Comparison of ENCODE assay signal across 21 mouse cellular contexts in genomic region chr11:82837848-82838247, GRCm38 (mm10). TPM values are rescaled to one million over a fixed set of nuclear protein-coding genes. Genes with fewer than 3 reads are reported as not detected.
DNase-seq lines count a peak whose midpoint lies in the region; ATAC-seq and TF ChIP-seq lines count a peak whose summit lies in the region.
"Had no signal": no experiment of that assay in that cellular context is flagged by ENCODE, and none has a peak within 500 bp of the region (broad histone marks: within the 10 kb centered on the region; RNA-seq: fewer than 3 reads in every experiment).

No protein-coding gene starts in this region.

- H3K9ac ChIP-seq in forebrain, embryonic 12.5 days, result no peak overlapping the region
- no peak overlapping the region for H3K9ac ChIP-seq in forebrain, embryonic 16.5 days (replicated peaks; ENCODE audit: low read depth, low read length)
- H3K9ac ChIP-seq in kidney, postnatal 0 days (ENCODE audit: low read depth, low read length), result no peak overlapping the region
- no peak overlapping the region for H3K9ac ChIP-seq in neural tube, embryonic 12.5 days
- no peak overlapping the region for H3K9ac ChIP-seq in neural tube, embryonic 15.5 days (replicated peaks)
- H3K9ac ChIP-seq in liver, embryonic 14.5 days (replicated peaks), result no peak overlapping the region
- H3K9ac ChIP-seq: heart, embryonic 15.5 days; hindbrain, embryonic 12.5 days; intestine, embryonic 15.5 days; lung, embryonic 14.5 days had no signal

- DNase-seq in kidney, postnatal 0 days (ENCODE audit: low spot score), result no peak
- DNase-seq in kidney, adult 11 months, result no peak
- DNase-seq in liver, embryonic 14.5 days (ENCODE audit: low read depth in 3 of 3, low spot score in 3 of 3), result no peak
- DNase-seq: B cell, adult 2 months; cerebellum, adult 2 months; embryo, embryonic 11 days; kidney, postnatal 14 days; lung, embryonic 14.5 days; thymus, adult 18-20 months had no signal

- no peaks in the 10 kb centered on the region for H3K9me3 ChIP-seq in forebrain, embryonic 12.5 days
- no peaks in the 10 kb centered on the region for H3K9me3 ChIP-seq in forebrain, embryonic 16.5 days (ENCODE audit: control insufficient read depth, low read length)
- no peaks in the 10 kb centered on the region for H3K9me3 ChIP-seq in kidney, postnatal 0 days (replicated peaks; ENCODE audit: low read length)
- H3K9me3 ChIP-seq in neural tube, embryonic 12.5 days, result no peaks in the 10 kb centered on the region
- no peaks in the 10 kb centered on the region for H3K9me3 ChIP-seq in neural tube, embryonic 15.5 days (replicated peaks)
- H3K9me3 ChIP-seq in liver, embryonic 14.5 days (ENCODE audit: control insufficient read depth, low read length), result no peaks in the 10 kb centered on the region
- H3K9me3 ChIP-seq: heart, embryonic 15.5 days; hindbrain, embryonic 12.5 days; intestine, embryonic 15.5 days had no signal

- no peaks in the 10 kb centered on the region for H3K36me3 ChIP-seq in forebrain, embryonic 12.5 days (replicated peaks)
- H3K36me3 ChIP-seq in forebrain, embryonic 16.5 days (ENCODE audit: control insufficient read depth, insufficient read depth), result no peaks in the 10 kb centered on the region
- no peaks in the 10 kb centered on the region for H3K36me3 ChIP-seq in kidney, postnatal 0 days (ENCODE audit: insufficient read depth, low read length)
- H3K36me3 ChIP-seq in neural tube, embryonic 12.5 days, result no peaks in the 10 kb centered on the region
- H3K36me3 ChIP-seq in neural tube, embryonic 15.5 days, result no peaks in the 10 kb centered on the region
- H3K36me3 ChIP-seq in liver, embryonic 14.5 days (replicated peaks; ENCODE audit: control insufficient read depth, insufficient read depth, low read depth), result peaks cover 5% of the 10 kb centered on the region
- H3K36me3 ChIP-seq: heart, embryonic 15.5 days; hindbrain, embryonic 12.5 days; intestine, embryonic 15.5 days had no signal

- H3K4me1 ChIP-seq in forebrain, embryonic 12.5 days, result peaks cover 30% of the 10 kb centered on the region
- peaks cover 15% of the 10 kb centered on the region for H3K4me1 ChIP-seq in forebrain, embryonic 16.5 days (replicated peaks; ENCODE audit: control insufficient read depth, insufficient read depth, low read length)
- H3K4me1 ChIP-seq in kidney, postnatal 0 days (replicated peaks; ENCODE audit: insufficient read depth, low read length), result 0 out of 2 replicates have a peak, but pooled peaks cover 7% of the 10 kb centered on the region
- H3K4me1 ChIP-seq in neural tube, embryonic 12.5 days, result peaks cover 25% of the 10 kb centered on the region
- H3K4me1 ChIP-seq in neural tube, embryonic 15.5 days, result peaks cover 29% of the 10 kb centered on the region
- peaks cover 25 to 36% of the 10 kb centered on the region in 2 experiments for H3K4me1 ChIP-seq in liver, embryonic 14.5 days (replicated peaks; ENCODE audit: control insufficient read depth in 2 of 2, insufficient read depth in 2 of 2, low read length in 1 of 2)
- H3K4me1 ChIP-seq: heart, embryonic 15.5 days; intestine, embryonic 15.5 days had no signal

- no peak overlapping the region for H3K4me3 ChIP-seq in forebrain, embryonic 12.5 days (replicated peaks)
- H3K4me3 ChIP-seq in forebrain, embryonic 16.5 days (replicated peaks; ENCODE audit: low read length), result no peak overlapping the region
- no peak overlapping the region for H3K4me3 ChIP-seq in kidney, postnatal 0 days (replicated peaks; ENCODE audit: low read depth, low read length)
- H3K4me3 ChIP-seq in neural tube, embryonic 12.5 days, result no peak overlapping the region
- no peak overlapping the region for H3K4me3 ChIP-seq in neural tube, embryonic 15.5 days (replicated peaks)
- H3K4me3 ChIP-seq in liver, embryonic 14.5 days (ENCODE audit: insufficient read depth in 1 of 2, low read depth in 2 of 2, low read length in 2 of 2), result no peak overlapping the region
- H3K4me3 ChIP-seq: heart, embryonic 15.5 days; hindbrain, embryonic 12.5 days; intestine, embryonic 15.5 days had no signal

- no peak for TF ChIP-seq CTCF in kidney, postnatal 0 days (IDR thresholded peaks at IDR 0.05; ENCODE audit: low read depth)
- no peak for TF ChIP-seq CTCF in liver, embryonic 14.5 days (IDR thresholded peaks at IDR 0.05; ENCODE audit: low read depth)

- ATAC-seq in forebrain, embryonic 12.5 days (ENCODE audit: low FRiP score), result no peak
- ATAC-seq in forebrain, embryonic 16.5 days, result no peak
- ATAC-seq in kidney, postnatal 0 days (replicated peaks; ENCODE audit: low FRiP score, low read depth), result no peak
- ATAC-seq in neural tube, embryonic 12.5 days (ENCODE audit: low FRiP score, low read depth), result no peak
- ATAC-seq in neural tube, embryonic 15.5 days (ENCODE audit: low FRiP score), result no peak
- ATAC-seq in liver, embryonic 14.5 days (ENCODE audit: insufficient read depth), result peak; percentile 37; the same call in 1 of the 2 replicates
- no peak for ATAC-seq in monocyte, adult 5-6 weeks (replicated peaks; ENCODE audit: insufficient number of reproducible peaks, low FRiP score, low TSS enrichment, poor library complexity, severe bottlenecking)
- ATAC-seq: intestine, embryonic 15.5 days had no signal

- no peak overlapping the region for H3K4me2 ChIP-seq in forebrain, embryonic 12.5 days
- H3K4me2 ChIP-seq in forebrain, embryonic 16.5 days (ENCODE audit: low read length), result no peak overlapping the region
- H3K4me2 ChIP-seq in kidney, postnatal 0 days (ENCODE audit: low read length), result no peak overlapping the region
- peak overlapping the region; percentile 37 for H3K4me2 ChIP-seq in neural tube, embryonic 12.5 days (replicated peaks)
- H3K4me2 ChIP-seq in neural tube, embryonic 15.5 days, result no peak overlapping the region
- H3K4me2 ChIP-seq in liver, embryonic 14.5 days (ENCODE audit: low read depth), result no peak overlapping the region
- H3K4me2 ChIP-seq: heart, embryonic 15.5 days; hindbrain, embryonic 12.5 days; intestine, embryonic 15.5 days; lung, embryonic 14.5 days had no signal

- H3K27me3 ChIP-seq in forebrain, embryonic 12.5 days, result 0 out of 2 replicates have a peak, but pooled peaks cover 4% of the 10 kb centered on the region
- H3K27me3 ChIP-seq in forebrain, embryonic 16.5 days (replicated peaks; ENCODE audit: control insufficient read depth, insufficient read depth, low read length), result no peaks in the 10 kb centered on the region
- H3K27me3 ChIP-seq in kidney, postnatal 0 days (ENCODE audit: insufficient read depth, low read length), result no peaks in the 10 kb centered on the region
- H3K27me3 ChIP-seq in neural tube, embryonic 12.5 days (replicated peaks), result no peaks in the 10 kb centered on the region
- H3K27me3 ChIP-seq in neural tube, embryonic 15.5 days (replicated peaks), result no peaks in the 10 kb centered on the region
- H3K27me3 ChIP-seq in liver, embryonic 14.5 days (ENCODE audit: control insufficient read depth, insufficient read depth, low read length), result no peaks in the 10 kb centered on the region
- H3K27me3 ChIP-seq: heart, embryonic 15.5 days; hindbrain, embryonic 12.5 days; intestine, embryonic 15.5 days had no signal

- H3K27ac ChIP-seq in forebrain, embryonic 12.5 days, result 0 out of 2 replicates have a peak overlapping the region, but pooled peaks have one; percentile 56
- no peak overlapping the region; the same call in 1 of the 2 replicates for H3K27ac ChIP-seq in forebrain, embryonic 16.5 days (ENCODE audit: low read length)
- 0 out of 2 replicates have a peak overlapping the region, but pooled peaks have one; percentile 31 for H3K27ac ChIP-seq in kidney, postnatal 0 days
- no peak overlapping the region for H3K27ac ChIP-seq in neural tube, embryonic 12.5 days
- no peak overlapping the region for H3K27ac ChIP-seq in neural tube, embryonic 15.5 days (replicated peaks)
- no peak overlapping the region for H3K27ac ChIP-seq in liver, embryonic 14.5 days
- H3K27ac ChIP-seq: heart, embryonic 15.5 days; hindbrain, embryonic 12.5 days; intestine, embryonic 15.5 days; macrophage had no signal

- WGBS in forebrain, embryonic 12.5 days, result 12% methylated on average over 7 of the region's 7 CpGs
- 9% methylated on average over 7 of the region's 7 CpGs for WGBS in forebrain, embryonic 16.5 days
- WGBS in kidney, postnatal 0 days, result 59% methylated on average over 7 of the region's 7 CpGs
- WGBS in neural tube, embryonic 12.5 days, result 22% methylated on average over 7 of the region's 7 CpGs
- WGBS in neural tube, embryonic 15.5 days, result 14% methylated on average over 7 of the region's 7 CpGs
- 30% methylated on average over 7 of the region's 7 CpGs for WGBS in liver, embryonic 14.5 days (ENCODE audit: insufficient replicate concordance)

- no peak for TF ChIP-seq EP300 in liver, embryonic 14.5 days (IDR thresholded peaks at IDR 0.05; ENCODE audit: low read depth)

RNA-seq across cellular contexts. Expression of gene Rffl, which starts 33.2 kb away (rescaled TPM):
- 16.6 and 19.1 TPM in 2 replicates for polyA plus RNA-seq in forebrain, embryonic 12.5 days (2016; fragmentation: Nextera tagmentation; extraction: Ambion mirVana)
- polyA plus RNA-seq in forebrain, embryonic 16.5 days (2015; fragmentation: Nextera tagmentation; extraction: Ambion mirVana), result 8.8 and 9.3 TPM in 2 replicates
- polyA plus RNA-seq in kidney, postnatal 0 days (2015; fragmentation: Nextera tagmentation; extraction: Ambion mirVana), result 21.7 and 23.3 TPM in 2 replicates
- polyA plus RNA-seq in neural tube, embryonic 12.5 days (2016; fragmentation: Nextera tagmentation; extraction: Ambion mirVana), result 8.1 and 10.7 TPM in 2 replicates
- polyA plus RNA-seq in neural tube, embryonic 15.5 days (2015; fragmentation: Nextera tagmentation; extraction: Ambion mirVana), result 3.8 and 6.9 TPM in 2 replicates
- 12.6 and 12.9 TPM in 2 replicates for polyA plus RNA-seq in liver, embryonic 14.5 days (2012; rRNA removed)
- 19.0 and 20.6 TPM in 2 replicates for polyA plus RNA-seq in liver, embryonic 14.5 days (2014; fragmentation: Nextera tagmentation; extraction: Ambion mirVana)
- total RNA-seq in monocyte, adult 5-6 weeks (2017), result 13.3 to 17.8 TPM (median 16.3 TPM) in 3 replicates

RNA-seq across cellular contexts. Expression of gene Rad51d, which starts 52.6 kb away (rescaled TPM):
- 12.6 and 14.2 TPM in 2 replicates for polyA plus RNA-seq in forebrain, embryonic 12.5 days (2016; fragmentation: Nextera tagmentation; extraction: Ambion mirVana)
- 13.5 and 15.2 TPM in 2 replicates for polyA plus RNA-seq in forebrain, embryonic 16.5 days (2015; fragmentation: Nextera tagmentation; extraction: Ambion mirVana)
- 10.6 and 11.7 TPM in 2 replicates for polyA plus RNA-seq in kidney, postnatal 0 days (2015; fragmentation: Nextera tagmentation; extraction: Ambion mirVana)
- polyA plus RNA-seq in neural tube, embryonic 12.5 days (2016; fragmentation: Nextera tagmentation; extraction: Ambion mirVana), result 12.6 and 13.5 TPM in 2 replicates
- polyA plus RNA-seq in neural tube, embryonic 15.5 days (2015; fragmentation: Nextera tagmentation; extraction: Ambion mirVana), result 10.9 and 11.3 TPM in 2 replicates
- 2.8 and 3.5 TPM in 2 replicates for polyA plus RNA-seq in liver, embryonic 14.5 days (2012; rRNA removed)
- polyA plus RNA-seq in liver, embryonic 14.5 days (2014; fragmentation: Nextera tagmentation; extraction: Ambion mirVana), result 5.8 and 6.8 TPM in 2 replicates
- total RNA-seq in monocyte, adult 5-6 weeks (2017), result 7.7 to 17.1 TPM (median 16.1 TPM) in 3 replicates

RNA-seq across cellular contexts. Expression of gene Fndc8, which starts 54.1 kb away (rescaled TPM):
- 0.21 and 0.40 TPM in 2 replicates for polyA plus RNA-seq in forebrain, embryonic 12.5 days (2016; fragmentation: Nextera tagmentation; extraction: Ambion mirVana)
- polyA plus RNA-seq in forebrain, embryonic 16.5 days (2015; fragmentation: Nextera tagmentation; extraction: Ambion mirVana), result 0.43 and 1.1 TPM in 2 replicates
- polyA plus RNA-seq in kidney, postnatal 0 days (2015; fragmentation: Nextera tagmentation; extraction: Ambion mirVana), result 0.55 and 0.60 TPM in 2 replicates
- 0.39 and 0.54 TPM in 2 replicates for polyA plus RNA-seq in neural tube, embryonic 12.5 days (2016; fragmentation: Nextera tagmentation; extraction: Ambion mirVana)
- 0.67 and 0.93 TPM in 2 replicates for polyA plus RNA-seq in neural tube, embryonic 15.5 days (2015; fragmentation: Nextera tagmentation; extraction: Ambion mirVana)
- polyA plus RNA-seq in liver, embryonic 14.5 days (2012; rRNA removed), result 0.07 and 0.09 TPM in 2 replicates
- polyA plus RNA-seq in liver, embryonic 14.5 days (2014; fragmentation: Nextera tagmentation; extraction: Ambion mirVana), result 0.04 and 0.18 TPM in 2 replicates
- not detected in 3 replicates for total RNA-seq in monocyte, adult 5-6 weeks (2017)
- total RNA-seq: ES-E14; layer of hippocampus, postnatal 25 days; left cerebral cortex, postnatal 36 days had no signal
- polyA plus RNA-seq: cerebellum, adult 2 months; lung, embryonic 14.5 days; macrophage had no signal

RNA-seq across cellular contexts. Expression of gene Lig3, which starts 56.9 kb away (rescaled TPM):
- 53.6 and 57.8 TPM in 2 replicates for polyA plus RNA-seq in forebrain, embryonic 12.5 days (2016; fragmentation: Nextera tagmentation; extraction: Ambion mirVana)
- polyA plus RNA-seq in forebrain, embryonic 16.5 days (2015; fragmentation: Nextera tagmentation; extraction: Ambion mirVana), result 33.4 and 34.0 TPM in 2 replicates
- polyA plus RNA-seq in kidney, postnatal 0 days (2015; fragmentation: Nextera tagmentation; extraction: Ambion mirVana), result 23.0 and 23.9 TPM in 2 replicates
- 40.7 and 42.6 TPM in 2 replicates for polyA plus RNA-seq in neural tube, embryonic 12.5 days (2016; fragmentation: Nextera tagmentation; extraction: Ambion mirVana)
- 19.0 and 19.7 TPM in 2 replicates for polyA plus RNA-seq in neural tube, embryonic 15.5 days (2015; fragmentation: Nextera tagmentation; extraction: Ambion mirVana)
- 6.3 and 6.5 TPM in 2 replicates for polyA plus RNA-seq in liver, embryonic 14.5 days (2012; rRNA removed)
- polyA plus RNA-seq in liver, embryonic 14.5 days (2014; fragmentation: Nextera tagmentation; extraction: Ambion mirVana), result 8.3 and 10.3 TPM in 2 replicates
- 18.8 to 33.3 TPM (median 29.5 TPM) in 3 replicates for total RNA-seq in monocyte, adult 5-6 weeks (2017)

Comparison
In these comparisons a context has a peak if more than half of its experiments do, and no peak if none do; other contexts are left out.
1. H3K27ac ChIP-seq: peak in forebrain, embryonic 12.5 days (single experiment) and kidney, postnatal 0 days (single experiment); none in forebrain, embryonic 16.5 days (single experiment), neural tube, embryonic 12.5 days (single experiment), neural tube, embryonic 15.5 days (single experiment) and liver, embryonic 14.5 days (single experiment).